Mouse (Mus musculus): ENCODE measurements around the gene Mlh1. TPM values are rescaled to one million over a fixed set of nuclear protein-coding genes. Genes with fewer than 3 reads are reported as not detected.
A peak's percentile ranks its signal among the peaks of the same experiment; 100 is the strongest.

Mlh1 gene
- 27.8 and 35.0 TPM in 2 replicates for total RNA-seq (2012; rRNA removed)

DNA sequence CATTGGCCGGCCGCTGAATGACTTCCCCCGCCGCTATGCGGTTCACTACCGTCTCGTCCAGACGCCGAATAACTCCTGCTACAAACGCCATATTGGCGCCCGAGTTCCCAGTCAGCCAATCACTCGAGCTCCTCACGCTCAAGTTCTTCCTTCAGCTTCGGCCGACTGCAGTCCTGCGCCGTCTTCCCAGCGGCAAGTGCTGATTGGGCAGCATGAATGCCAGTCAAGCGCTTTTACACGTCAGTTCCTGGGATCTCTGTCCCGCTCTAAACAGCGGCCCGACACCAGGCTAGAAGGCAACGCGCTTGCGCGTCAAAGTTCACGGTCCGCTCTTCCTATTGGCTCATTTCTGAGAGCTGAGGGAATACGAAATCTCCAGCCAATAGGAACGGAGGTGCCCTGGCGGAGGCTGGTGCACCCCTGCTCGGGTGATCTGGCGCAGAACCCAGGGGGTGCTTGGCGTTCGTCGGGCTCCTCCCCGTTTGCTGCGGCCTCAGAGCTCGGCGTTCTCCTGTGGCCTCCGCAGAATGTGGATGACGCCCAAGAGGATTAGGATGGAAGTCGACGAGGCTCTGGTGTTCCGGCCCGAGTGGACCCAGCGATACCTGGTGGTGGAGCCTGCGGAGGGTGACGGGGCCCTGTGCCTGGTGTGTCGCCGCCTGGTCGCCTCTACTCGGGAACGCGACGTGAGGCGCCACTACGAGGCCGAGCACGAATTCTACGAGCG, at the start of gene Mlh1, which contains the start of gene Epm2aip1:
TSS of gene Mlh1 (minus strand) at position 358 of the 727 bp plus-strand sequence.
TSS of gene Epm2aip1 (plus strand) at position 496 of the 727 bp plus-strand sequence.
- H3K4me3 ChIP-seq (ENCODE audit: insufficient read depth in 1 of 2, low read depth in 1 of 2, low read length in 2 of 2, poor library complexity in 1 of 2, severe bottlenecking in 1 of 2) = peak within 1 kb of the TSS; percentile 98 to 99
- H3K9ac ChIP-seq (ENCODE audit: insufficient read depth, low read depth, low read length, poor library complexity, severe bottlenecking) = peak within 1 kb of the TSS; percentile 98
- H3K4me1 ChIP-seq (ENCODE audit: control insufficient read depth in 2 of 2, insufficient read depth in 2 of 2, low read length in 2 of 2, poor library complexity in 1 of 2) = peaks cover 4 to 6% of the 10 kb centered on the region in 2 experiments; a peak in 3 of 4 replicates
- H3K27ac ChIP-seq (ENCODE audit: insufficient read depth, low read depth, low read length, poor library complexity, severe bottlenecking) = peak within 1 kb of the TSS; percentile 86
- H3K36me3 ChIP-seq (ENCODE audit: control insufficient read depth, insufficient read depth, low read length, poor library complexity, severe bottlenecking) = peaks cover 4% of the 10 kb centered on the region
- no peaks in the 10 kb centered on the region for H3K9me3 ChIP-seq (ENCODE audit: control insufficient read depth, insufficient read depth, low read depth, low read length)
- TF ChIP-seq MAFK (IDR thresholded peaks at IDR 0.05; ENCODE audit: insufficient read depth, low read depth, low read length) (no peak), CHD2 (IDR thresholded peaks at IDR 0.05; ENCODE audit: low read depth, low read length) (peak; percentile 64; the same call in 1 of the 2 replicates)
- in situ Hi-C loops (cut with MboI; ENCODE audit: low sequenced_read_pairs in 2 of 2, unreplicated experiment in 2 of 2) = no loop called here
- peak; percentile 99 for DNase-seq (ENCODE audit: low read depth, low spot score)

DNA sequence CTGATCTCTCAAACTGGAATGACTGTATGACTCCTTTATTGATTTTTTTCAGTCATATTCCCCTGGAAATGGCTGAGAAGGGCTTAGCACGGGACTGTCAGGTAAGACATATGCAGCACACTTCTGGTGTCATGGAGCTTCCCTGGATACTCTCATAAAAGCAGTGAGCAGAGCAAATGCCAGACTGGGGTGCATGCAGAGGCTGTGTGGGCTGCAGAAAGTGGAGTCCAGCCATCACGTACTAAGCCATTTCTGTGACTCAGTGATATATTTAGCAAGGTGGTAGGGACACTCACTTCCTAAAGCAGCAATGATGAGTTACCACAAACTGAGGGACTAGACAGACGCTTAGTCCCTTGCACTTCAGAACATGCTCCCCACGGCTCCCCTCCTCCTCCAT, 49.3 kb upstream of the Mlh1 start:
- Histone ChIP-seq H3K36me3 (ENCODE audit: control insufficient read depth, insufficient read depth, low read length, poor library complexity, severe bottlenecking) (no peaks in the 10 kb centered on the region), H3K4me3 (ENCODE audit: insufficient read depth in 1 of 2, low read depth in 1 of 2, low read length in 2 of 2, poor library complexity in 1 of 2, severe bottlenecking in 1 of 2) (no peak overlapping the region), H3K4me1 (ENCODE audit: control insufficient read depth in 2 of 2, insufficient read depth in 2 of 2, low read length in 2 of 2, poor library complexity in 1 of 2) (no peaks in the 10 kb centered on the region), H3K9ac (ENCODE audit: insufficient read depth, low read depth, low read length, poor library complexity, severe bottlenecking) (no peak overlapping the region), H3K9me3 (ENCODE audit: control insufficient read depth, insufficient read depth, low read depth, low read length) (no peaks in the 10 kb centered on the region), H3K27ac (ENCODE audit: insufficient read depth, low read depth, low read length, poor library complexity, severe bottlenecking) (no peak overlapping the region)
- in situ Hi-C loops (cut with MboI; ENCODE audit: low sequenced_read_pairs in 2 of 2, unreplicated experiment in 2 of 2) = loop anchor here in 1 of 2 experiments (10.0 kb wide), 1 partner anchor 226 kb away; no protein-coding TSS in a partner anchor
- DNase-seq (ENCODE audit: low read depth, low spot score) = no peak
- TF ChIP-seq ZNF384 (IDR thresholded peaks at IDR 0.05; ENCODE audit: low read depth, low read length) (no peak), CHD2 (IDR thresholded peaks at IDR 0.05; ENCODE audit: low read depth, low read length) (no peak), HCFC1 (IDR thresholded peaks at IDR 0.05; ENCODE audit: borderline replicate concordance, insufficient read depth, low read length) (no peak), MAFK (IDR thresholded peaks at IDR 0.05; ENCODE audit: insufficient read depth, low read depth, low read length) (no peak), ZC3H11A (IDR thresholded peaks at IDR 0.05; ENCODE audit: borderline replicate concordance, low read depth, low read length) (no peak)

DNA sequence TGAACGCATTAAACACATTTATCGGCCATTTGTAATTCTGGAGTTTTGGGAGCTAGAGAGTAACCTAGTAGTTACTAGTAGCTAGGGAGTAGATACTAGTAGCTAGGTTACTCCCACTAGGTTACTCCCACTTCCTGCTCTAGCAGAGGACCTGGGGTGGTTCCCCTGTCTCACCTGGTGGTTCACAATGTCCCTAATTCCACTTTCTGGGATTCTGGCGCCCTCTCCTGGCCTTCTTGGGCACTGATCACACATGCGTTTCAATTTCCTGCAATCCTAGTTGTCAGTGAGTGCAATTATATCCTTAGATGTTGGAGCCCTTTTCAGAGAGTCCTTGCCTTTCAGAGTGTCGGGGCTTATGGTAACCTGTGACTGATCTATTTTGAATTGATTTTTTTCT, 42.6 kb upstream of the Mlh1 start:
- H3K9me3 ChIP-seq (ENCODE audit: control insufficient read depth, insufficient read depth, low read depth, low read length) = no peaks in the 10 kb centered on the region
- peaks cover 0 to 2% of the 10 kb centered on the region in 2 experiments; a peak in 2 of 4 replicates for H3K4me1 ChIP-seq (ENCODE audit: control insufficient read depth in 2 of 2, insufficient read depth in 2 of 2, low read length in 2 of 2, poor library complexity in 1 of 2)
- peak; percentile 87 for DNase-seq (ENCODE audit: low read depth, low spot score)
- in situ Hi-C loops (cut with MboI; ENCODE audit: low sequenced_read_pairs in 2 of 2, unreplicated experiment in 2 of 2) = no loop called here
- no peak overlapping the region for H3K4me3 ChIP-seq (ENCODE audit: insufficient read depth in 1 of 2, low read depth in 1 of 2, low read length in 2 of 2, poor library complexity in 1 of 2, severe bottlenecking in 1 of 2)
- H3K27ac ChIP-seq (ENCODE audit: insufficient read depth, low read depth, low read length, poor library complexity, severe bottlenecking) = no peak overlapping the region
- H3K36me3 ChIP-seq (ENCODE audit: control insufficient read depth, insufficient read depth, low read length, poor library complexity, severe bottlenecking) = no peaks in the 10 kb centered on the region
- H3K9ac ChIP-seq (ENCODE audit: insufficient read depth, low read depth, low read length, poor library complexity, severe bottlenecking) = no peak overlapping the region
- TF ChIP-seq ZNF384 (IDR thresholded peaks at IDR 0.05; ENCODE audit: low read depth, low read length) (no peak), CHD2 (IDR thresholded peaks at IDR 0.05; ENCODE audit: low read depth, low read length) (no peak), MAFK (IDR thresholded peaks at IDR 0.05; ENCODE audit: insufficient read depth, low read depth, low read length) (no peak), HCFC1 (IDR thresholded peaks at IDR 0.05; ENCODE audit: borderline replicate concordance, insufficient read depth, low read length) (no peak), ZC3H11A (IDR thresholded peaks at IDR 0.05; ENCODE audit: borderline replicate concordance, low read depth, low read length) (peak; percentile 90)

DNA sequence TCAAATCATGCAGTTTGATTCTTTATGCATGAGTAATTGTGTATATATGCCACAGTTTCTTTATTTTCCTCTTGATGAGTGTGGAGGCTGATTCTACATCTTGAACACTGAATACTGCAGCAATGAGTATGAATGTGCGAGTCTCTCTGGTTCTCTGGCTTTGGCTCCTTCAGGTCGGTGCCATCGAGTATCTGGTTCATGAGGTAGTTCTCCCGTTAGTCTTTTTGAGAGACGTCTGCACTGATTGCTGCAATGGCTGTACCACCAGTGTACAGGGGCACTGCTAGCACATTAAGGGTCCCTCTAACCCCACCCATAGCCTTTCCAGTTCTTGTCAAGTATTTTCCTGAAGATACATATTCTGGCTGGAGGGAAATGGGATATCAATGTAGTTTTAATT, 42.2 kb upstream of the Mlh1 start:
- no peaks in the 10 kb centered on the region for H3K36me3 ChIP-seq (ENCODE audit: control insufficient read depth, insufficient read depth, low read length, poor library complexity, severe bottlenecking)
- H3K27ac ChIP-seq (ENCODE audit: insufficient read depth, low read depth, low read length, poor library complexity, severe bottlenecking) = no peak overlapping the region
- in situ Hi-C loops (cut with MboI; ENCODE audit: low sequenced_read_pairs in 2 of 2, unreplicated experiment in 2 of 2) = no loop called here
- H3K9me3 ChIP-seq (ENCODE audit: control insufficient read depth, insufficient read depth, low read depth, low read length) = no peaks in the 10 kb centered on the region
- DNase-seq (ENCODE audit: low read depth, low spot score) = no peak
- no peak overlapping the region for H3K9ac ChIP-seq (ENCODE audit: insufficient read depth, low read depth, low read length, poor library complexity, severe bottlenecking)
- no peak overlapping the region for H3K4me3 ChIP-seq (ENCODE audit: insufficient read depth in 1 of 2, low read depth in 1 of 2, low read length in 2 of 2, poor library complexity in 1 of 2, severe bottlenecking in 1 of 2)
- H3K4me1 ChIP-seq (ENCODE audit: control insufficient read depth in 2 of 2, insufficient read depth in 2 of 2, low read length in 2 of 2, poor library complexity in 1 of 2) = peaks cover 0 to 2% of the 10 kb centered on the region in 2 experiments; a peak in 2 of 4 replicates
- TF ChIP-seq HCFC1 (IDR thresholded peaks at IDR 0.05; ENCODE audit: borderline replicate concordance, insufficient read depth, low read length) (no peak), MAFK (IDR thresholded peaks at IDR 0.05; ENCODE audit: insufficient read depth, low read depth, low read length) (no peak), ZNF384 (IDR thresholded peaks at IDR 0.05; ENCODE audit: low read depth, low read length) (no peak), CHD2 (IDR thresholded peaks at IDR 0.05; ENCODE audit: low read depth, low read length) (no peak), ZC3H11A (IDR thresholded peaks at IDR 0.05; ENCODE audit: borderline replicate concordance, low read depth, low read length) (no peak)
